Comparison of ENCODE assay signal across 24 mouse cellular contexts in genomic region chr9:79816464-79816863, GRCm38 (mm10). TPM values are rescaled to one million over a fixed set of nuclear protein-coding genes. Genes with fewer than 3 reads are reported as not detected.
DNase-seq lines count a peak whose midpoint lies in the region; ATAC-seq lines count a peak whose summit lies in the region.
"Had no signal": no experiment of that assay in that cellular context is flagged by ENCODE, and none has a peak within 500 bp of the region (broad histone marks: within the 10 kb centered on the region; RNA-seq: fewer than 3 reads in every experiment).

No protein-coding gene starts in this region.

- peak; percentile 7 for ATAC-seq in CD4-positive, CD25-positive, alpha-beta regulatory T cell, adult 4 months
- peak; percentile 76 to 91 for ATAC-seq in hematopoietic stem cell, adult 5-6 weeks (replicated peaks in 1 of 2; ENCODE audit: insufficient read depth in 1 of 2, low FRiP score in 2 of 2, low TSS enrichment in 1 of 2, low read depth in 1 of 2, poor library complexity in 2 of 2, severe bottlenecking in 2 of 2)
- peak; percentile 74 for ATAC-seq in monocyte, adult 5-6 weeks (replicated peaks; ENCODE audit: insufficient number of reproducible peaks, low FRiP score, low TSS enrichment, poor library complexity, severe bottlenecking)
- ATAC-seq: forebrain, embryonic 14.5 days; hindbrain, postnatal 0 days; intestine, embryonic 15.5 days; midbrain, embryonic 15.5 days had no signal

- DNase-seq in 416B (ENCODE audit: low read depth), result peak; percentile 66
- DNase-seq in thymus, postnatal 10 days (ENCODE audit: low spot score in 2 of 2), result no peak
- no peak for DNase-seq in frontal cortex, adult 2 months (ENCODE audit: extremely low spot score in 1 of 2, low spot score in 1 of 2)
- DNase-seq in right cerebral cortex, adult 18-20 months, result no peak
- DNase-seq: adrenal gland, postnatal 10 days; cerebellum, adult 11-12 months; cerebellum, postnatal 10 days; gastrocnemius, adult 2 months; gastrocnemius, postnatal 36 days; heart, postnatal 14 days; kidney, adult 8-10 months; kidney, postnatal 4 days; layer of hippocampus, postnatal 36 days; left cerebral cortex, postnatal 4 days; lung, adult 2 months; lung, postnatal 10 days; right cerebral cortex, postnatal 4 days had no signal

RNA-seq across cellular contexts. Expression of gene Tmem30a, which starts 23.2 kb away (rescaled TPM):
- 10 to 100 TPM; 34.2 to 49.1 TPM for polyA plus RNA-seq in CD4-positive, CD25-positive, alpha-beta regulatory T cell, adult 4 months (2017; shearing (Covaris generic))
- 106 and 117 TPM in 2 replicates for total RNA-seq in hematopoietic stem cell, adult 5-6 weeks (2017)
- 145 to 184 TPM (median 151 TPM) in 3 replicates for total RNA-seq in monocyte, adult 5-6 weeks (2017)
- 131 and 132 TPM in 2 replicates for polyA plus RNA-seq in frontal cortex, adult 2 months (2012; rRNA removed)

RNA-seq across cellular contexts. Expression of gene Cox7a2, which starts 56.8 kb away (rescaled TPM):
- 100 to 1,000 TPM; 198 to 259 TPM for polyA plus RNA-seq in CD4-positive, CD25-positive, alpha-beta regulatory T cell, adult 4 months (2017; shearing (Covaris generic))
- 59.7 and 131 TPM in 2 replicates for total RNA-seq in hematopoietic stem cell, adult 5-6 weeks (2017)
- 70.5 to 164 TPM (median 136 TPM) in 3 replicates for total RNA-seq in monocyte, adult 5-6 weeks (2017)
- polyA plus RNA-seq in frontal cortex, adult 2 months (2012; rRNA removed), result 574 and 682 TPM in 2 replicates

Comparison
In these comparisons a context has a peak if more than half of its experiments do, and no peak if none do; other contexts are left out.
1. ATAC-seq: peak in every context shown above with its lines; median percentile 84 in hematopoietic stem cell, adult 5-6 weeks; 74 in monocyte, adult 5-6 weeks; 7 in CD4-positive, CD25-positive, alpha-beta regulatory T cell, adult 4 months.